Mouse (Mus musculus): ENCODE data around the gene Crybg2. TPM values are rescaled to one million over a fixed set of nuclear protein-coding genes. Genes with fewer than 3 reads are reported as not detected.

Gene Crybg2
- polyA plus RNA-seq (2012), result 0.01 TPM in 1 of 2 replicates, not detected in the other

GRCm38 (mm10) chr4:134060135-134060865 is at the start of gene Crybg2:
Gene Crybg2 (plus strand): TSS chr4:134060815.
- no peak within 1 kb of the TSS for H3K4me3 ChIP-seq (replicated peaks)
- peaks cover 28% of the 10 kb centered on the region for H3K4me1 ChIP-seq (ENCODE audit: control insufficient read depth)
- no peaks in the 10 kb centered on the region for H3K36me3 ChIP-seq (ENCODE audit: control insufficient read depth)
- TF ChIP-seq TAL1 (IDR thresholded peaks at IDR 0.05; ENCODE audit: low read length) (no peak), GATA1 (IDR thresholded peaks at IDR 0.05; ENCODE audit: low read length) (no peak)
- no peaks in the 10 kb centered on the region for H3K9me3 ChIP-seq (ENCODE audit: control insufficient read depth, low read length)
- peaks cover 7% of the 10 kb centered on the region for H3K27me3 ChIP-seq (ENCODE audit: control insufficient read depth)

- no peak overlapping the region for H3K4me3 ChIP-seq (replicated peaks)
- H3K9me3 ChIP-seq (ENCODE audit: control insufficient read depth, low read length), result no peaks in the 10 kb centered on the region
- H3K4me1 ChIP-seq (ENCODE audit: control insufficient read depth), result no peaks in the 10 kb centered on the region
- peaks cover 42% of the 10 kb centered on the region for H3K27me3 ChIP-seq (ENCODE audit: control insufficient read depth)
- no peaks in the 10 kb centered on the region for H3K36me3 ChIP-seq (ENCODE audit: control insufficient read depth)
- TF ChIP-seq TAL1 (IDR thresholded peaks at IDR 0.05; ENCODE audit: low read length) (no peak), GATA1 (IDR thresholded peaks at IDR 0.05; ENCODE audit: low read length) (no peak)
Observed at GRCm38 (mm10) chr4:134011450-134012414, 48.9 kb upstream of the Crybg2 start.

DNA sequence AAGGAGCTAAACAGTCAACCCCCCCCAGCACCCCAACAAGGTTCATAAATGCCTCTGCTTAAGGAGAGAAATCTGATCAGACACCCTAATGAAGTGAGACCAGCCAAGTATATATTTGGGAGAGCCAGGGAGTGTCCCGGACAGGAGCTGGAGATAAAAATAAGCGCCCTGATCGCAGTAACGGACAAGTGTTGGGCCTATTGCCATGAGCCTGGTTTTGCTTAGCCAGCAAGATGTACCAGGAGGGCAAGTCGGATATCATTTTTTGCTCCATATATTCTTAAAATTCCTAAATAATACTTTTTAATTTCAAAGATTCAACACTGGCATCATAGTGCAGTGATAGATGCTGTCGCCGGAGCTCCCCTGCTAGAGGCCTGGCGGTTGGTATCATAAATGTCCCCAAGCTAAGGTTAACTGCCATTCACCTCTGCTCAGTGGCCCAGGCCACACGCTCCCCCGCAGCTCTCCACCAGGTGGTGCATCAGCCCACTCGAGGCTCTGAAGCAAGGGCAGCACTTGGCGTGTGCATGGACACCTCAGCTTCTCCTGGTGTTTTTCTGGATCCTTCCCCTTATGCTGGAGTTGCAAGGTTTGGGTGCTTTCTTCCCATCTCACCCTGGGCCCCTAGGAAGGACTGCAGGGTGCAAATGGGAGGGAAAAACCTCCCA is 47.6 kb upstream of the Crybg2 start:
- Histone ChIP-seq H3K4me3 (replicated peaks) (no peak overlapping the region), H3K9me3 (ENCODE audit: control insufficient read depth, low read length) (no peaks in the 10 kb centered on the region; the same call in 1 of the 2 replicates), H3K27me3 (ENCODE audit: control insufficient read depth) (peaks cover 54% of the 10 kb centered on the region), H3K36me3 (ENCODE audit: control insufficient read depth) (no peaks in the 10 kb centered on the region), H3K4me1 (ENCODE audit: control insufficient read depth) (no peaks in the 10 kb centered on the region)
- no peak for TF ChIP-seq GATA1 (IDR thresholded peaks at IDR 0.05; ENCODE audit: low read length)
- TF ChIP-seq TAL1 (IDR thresholded peaks at IDR 0.05; ENCODE audit: low read length), result no peak

- Histone ChIP-seq H3K9me3 (ENCODE audit: control insufficient read depth, low read length) (no peaks in the 10 kb centered on the region; the same call in 1 of the 2 replicates), H3K4me3 (replicated peaks) (no peak overlapping the region), H3K27me3 (ENCODE audit: control insufficient read depth) (peaks cover 81% of the 10 kb centered on the region), H3K36me3 (ENCODE audit: control insufficient read depth) (no peaks in the 10 kb centered on the region), H3K4me1 (ENCODE audit: control insufficient read depth) (no peaks in the 10 kb centered on the region)
- TF ChIP-seq TAL1 (IDR thresholded peaks at IDR 0.05; ENCODE audit: low read length), result no peak
- no peak for TF ChIP-seq GATA1 (IDR thresholded peaks at IDR 0.05; ENCODE audit: low read length)
Observed at GRCm38 (mm10) chr4:134016208-134016607, 44.4 kb upstream of the Crybg2 start.

DNA sequence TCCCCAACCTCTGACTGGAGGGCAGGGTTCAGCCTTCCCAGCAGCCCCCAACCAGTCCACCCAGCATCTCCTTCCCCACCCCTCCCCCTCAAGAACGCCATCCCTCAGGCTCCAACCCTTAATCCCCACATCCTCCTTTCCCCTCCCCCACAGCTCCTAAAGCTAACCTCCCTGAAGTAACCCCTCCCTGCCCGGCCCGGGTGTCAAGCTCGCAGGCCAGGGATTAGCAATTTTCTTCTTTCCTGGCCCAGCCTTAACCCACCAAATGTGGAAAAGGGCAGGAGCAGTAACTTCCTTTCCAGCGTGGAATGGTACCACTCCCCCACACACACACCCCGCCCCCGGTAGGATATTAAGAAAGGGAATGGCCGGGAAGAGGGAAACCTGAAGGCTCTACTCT is 43.8 kb upstream of the Crybg2 start:
- TF ChIP-seq GATA1 (IDR thresholded peaks at IDR 0.05; ENCODE audit: low read length) (no peak), TAL1 (IDR thresholded peaks at IDR 0.05; ENCODE audit: low read length) (no peak)
- Histone ChIP-seq H3K36me3 (ENCODE audit: control insufficient read depth) (no peaks in the 10 kb centered on the region), H3K4me1 (ENCODE audit: control insufficient read depth) (no peaks in the 10 kb centered on the region), H3K27me3 (ENCODE audit: control insufficient read depth) (peaks cover 76% of the 10 kb centered on the region), H3K9me3 (ENCODE audit: control insufficient read depth, low read length) (no peaks in the 10 kb centered on the region; the same call in 1 of the 2 replicates), H3K4me3 (replicated peaks) (no peak overlapping the region)

GRCm38 (mm10) chr4:134017201-134017865 is 43.3 kb upstream of the Crybg2 start:
- Histone ChIP-seq H3K4me1 (ENCODE audit: control insufficient read depth) (no peaks in the 10 kb centered on the region), H3K27me3 (ENCODE audit: control insufficient read depth) (peaks cover 70% of the 10 kb centered on the region), H3K9me3 (ENCODE audit: control insufficient read depth, low read length) (no peaks in the 10 kb centered on the region; the same call in 1 of the 2 replicates), H3K4me3 (replicated peaks) (no peak overlapping the region), H3K36me3 (ENCODE audit: control insufficient read depth) (no peaks in the 10 kb centered on the region)
- TF ChIP-seq GATA1 (IDR thresholded peaks at IDR 0.05; ENCODE audit: low read length) (no peak), TAL1 (IDR thresholded peaks at IDR 0.05; ENCODE audit: low read length) (no peak)

DNA sequence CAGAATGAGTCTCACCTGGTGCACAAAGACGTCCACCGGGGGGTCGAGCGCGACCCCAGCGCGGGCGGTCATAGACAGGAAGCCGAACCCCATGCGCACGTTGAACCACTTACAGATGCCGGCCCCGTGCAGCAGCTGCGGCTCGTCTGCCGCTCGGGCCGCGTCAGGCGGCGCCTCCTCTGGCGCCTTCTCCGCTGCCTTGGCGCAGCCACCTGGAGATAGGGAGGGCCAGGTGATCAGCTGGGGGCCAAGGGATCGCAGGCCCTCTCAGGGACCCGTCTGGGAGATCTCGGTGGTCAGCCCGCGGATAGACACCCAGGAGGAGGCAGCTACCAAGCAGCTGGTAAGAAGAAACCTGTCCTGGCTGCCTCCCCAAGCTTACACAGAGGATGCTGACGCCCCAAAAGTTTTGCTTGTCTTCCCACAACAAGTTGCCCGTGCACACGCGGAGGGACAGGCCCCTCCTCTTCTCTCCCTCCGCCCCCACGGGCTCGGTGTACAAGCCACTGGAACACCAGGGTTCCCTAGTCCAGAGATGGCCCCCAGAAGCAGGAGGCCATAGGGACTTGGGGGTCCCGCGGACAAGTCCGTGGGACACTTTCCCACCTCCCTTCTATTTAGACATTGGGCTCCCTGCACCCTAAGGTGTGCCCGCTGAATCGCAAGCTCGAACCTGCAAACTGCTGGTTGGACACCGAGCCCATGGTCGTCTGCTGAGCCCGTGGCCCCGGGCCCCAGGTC is 42.4 kb upstream of the Crybg2 start:
- no peak for TF ChIP-seq GATA1 (IDR thresholded peaks at IDR 0.05; ENCODE audit: low read length)
- TF ChIP-seq TAL1 (IDR thresholded peaks at IDR 0.05; ENCODE audit: low read length), result no peak
- no peak overlapping the region for H3K4me3 ChIP-seq (replicated peaks)

GRCm38 (mm10) chr4:134018779-134019145 is 41.9 kb upstream of the Crybg2 start, which contains the start of gene Lin28a:
Gene Lin28a (minus strand): TSS chr4:134018841.
- H3K9me3 ChIP-seq (ENCODE audit: control insufficient read depth, low read length), result no peaks in the 10 kb centered on the region; the same call in 1 of the 2 replicates
- peaks cover 59% of the 10 kb centered on the region for H3K27me3 ChIP-seq (ENCODE audit: control insufficient read depth)
- TF ChIP-seq GATA1 (IDR thresholded peaks at IDR 0.05; ENCODE audit: low read length) (no peak), TAL1 (IDR thresholded peaks at IDR 0.05; ENCODE audit: low read length) (no peak)
- H3K4me3 ChIP-seq (replicated peaks), result no peak within 1 kb of the TSS
- no peaks in the 10 kb centered on the region for H3K4me1 ChIP-seq (ENCODE audit: control insufficient read depth)
- no peaks in the 10 kb centered on the region for H3K36me3 ChIP-seq (ENCODE audit: control insufficient read depth)

More for the DNA sequence above, 42.4 kb upstream of the Crybg2 start:
- no peaks in the 10 kb centered on the region for H3K36me3 ChIP-seq (ENCODE audit: control insufficient read depth)
- peaks cover 62% of the 10 kb centered on the region for H3K27me3 ChIP-seq (ENCODE audit: control insufficient read depth)
- no peaks in the 10 kb centered on the region for H3K4me1 ChIP-seq (ENCODE audit: control insufficient read depth)
- H3K9me3 ChIP-seq (ENCODE audit: control insufficient read depth, low read length), result no peaks in the 10 kb centered on the region; the same call in 1 of the 2 replicates
